Mouse (Mus musculus) heart, embryonic 14.5 days (tissue): ENCODE measurements around the gene Sec62. TPM values are rescaled to one million over a fixed set of nuclear protein-coding genes. Genes with fewer than 3 reads are reported as not detected.

ENCODE experiments used
- ATAC-seq: fragments of 200-750 bp; cut with Nextera tagmentation; 2 replicates; pipeline ENCODE4 v1.8.0; 2017; ENCODE audit warnings: low read depth, moderate TSS enrichment; ENCODE audit not compliant: insufficient number of reproducible peaks, insufficient read depth, low FRiP score
- H3K27ac ChIP-seq, 2 experiments: fragments of 200-500 bp in 1 of 2; fragments of 300-500 bp in 1 of 2; sonication (generic) in 1 of 2; replicated peaks in 1 of 2; 2 replicates each; pipeline ENCODE4 v1.5.1; 2012 to 2014; ENCODE audit warnings: low read depth in 2 of 2, low read length in 2 of 2, control low read depth in 1 of 2, mild to moderate bottlenecking in 1 of 2, mixed read lengths in 1 of 2; ENCODE audit not compliant: control insufficient read depth in 1 of 2, insufficient read depth in 1 of 2
- H3K27me3 ChIP-seq: fragments of 300-500 bp; sonication (generic); 2 replicates; pipeline ENCODE4 v1.6.1; 2014; ENCODE audit warnings: mild to moderate bottlenecking, low read length, control low read depth; ENCODE audit not compliant: control insufficient read depth, insufficient read depth
- H3K36me3 ChIP-seq: fragments of 300-500 bp; sonication (generic); 2 replicates; pipeline ENCODE4 v1.6.1; 2014; ENCODE audit warnings: mild to moderate bottlenecking, control low read depth, low read length, mixed read lengths; ENCODE audit not compliant: control insufficient read depth, insufficient read depth
- H3K4me1 ChIP-seq, 2 experiments: fragments of 200-500 bp in 1 of 2; fragments of 300-500 bp in 1 of 2; sonication (generic) in 1 of 2; 2 replicates each; pipeline ENCODE4 v1.6.1; 2012 to 2014; ENCODE audit warnings: low read length in 2 of 2, control low read depth in 1 of 2, mixed read lengths in 1 of 2; ENCODE audit not compliant: control insufficient read depth in 2 of 2, insufficient read depth in 2 of 2
- H3K4me2 ChIP-seq: fragments of 300-500 bp; sonication (generic); 2 replicates; pipeline ENCODE4 v1.6.1; 2014; ENCODE audit warnings: mild to moderate bottlenecking, low read length
- H3K4me3 ChIP-seq, 2 experiments: fragments of 200-500 bp in 1 of 2; fragments of 300-500 bp in 1 of 2; sonication (generic) in 1 of 2; 2 replicates each; pipeline ENCODE4 v1.5.1; 2012 to 2014; ENCODE audit warnings: low read length in 2 of 2, mild to moderate bottlenecking in 2 of 2, control low read depth in 1 of 2, low read depth in 1 of 2, moderate library complexity in 1 of 2; ENCODE audit not compliant: control insufficient read depth in 1 of 2, insufficient read depth in 1 of 2
- H3K9ac ChIP-seq: fragments of 300-500 bp; sonication (generic); 2 replicates; pipeline ENCODE4 v1.6.1; 2014; ENCODE audit warnings: mild to moderate bottlenecking, low read length
- H3K9me3 ChIP-seq: fragments of 300-500 bp; sonication (generic); 2 replicates; pipeline ENCODE4 v1.6.1; 2016; ENCODE audit warnings: low read length, control low read depth; ENCODE audit not compliant: control insufficient read depth
- WGBS: fragments of 180-500 bp; shearing (Covaris S2); extraction: QIAGEN DNeasy Blood & Tissue Kit; methylation state at CpG from one replicate; pipeline ENCODE4 v1.1.7; 2014; 5-methylcytosine and 5-hydroxymethylcytosine counted together
- polyA plus RNA-seq: library from polyadenylated mRNA; unstranded; fragments of >200 nt; fragmentation: Nextera tagmentation; extraction: Ambion mirVana; gene quantifications from 2 replicates; pipeline ENCODE4 v1.2.1, GENCODE M21; 2014

Gene Sec62
- 68.7 and 72.3 TPM in 2 replicates for polyA plus RNA-seq

- no peaks in the 10 kb centered on the region for H3K27me3 ChIP-seq
- H3K4me3 ChIP-seq = peak within 1 kb of the TSS; percentile 98 to 99
- peak; percentile 94 for ATAC-seq
- H3K4me2 ChIP-seq = peak within 1 kb of the TSS; percentile 72
- H3K4me1 ChIP-seq = peaks cover 0 to 9% of the 10 kb centered on the region in 2 experiments; a peak in 1 of 4 replicates
- H3K36me3 ChIP-seq = no peaks in the 10 kb centered on the region
- H3K9ac ChIP-seq = peak within 1 kb of the TSS; percentile 98
- WGBS = under 1% methylated on average over 62 of the region's 62 CpGs
- peak within 1 kb of the TSS; percentile 82 to 89 for H3K27ac ChIP-seq
- no peaks in the 10 kb centered on the region for H3K9me3 ChIP-seq
These were observed at the start of gene Sec62 for GRCm38 (mm10) chr3:30792737-30793402. TSS of gene Sec62 (plus strand) at chr3:30792875.

GRCm38 (mm10) chr3:30742891-30743290 lies 49.8 kb upstream of the Sec62 start:
- Histone ChIP-seq H3K9me3 (0 out of 2 replicates have a peak, but pooled peaks cover 3% of the 10 kb centered on the region), H3K27me3 (no peaks in the 10 kb centered on the region), H3K4me1 (peaks cover 0 to 4% of the 10 kb centered on the region in 2 experiments; a peak in 1 of 4 replicates), H3K9ac (no peak overlapping the region), H3K4me3 (no peak overlapping the region), H3K27ac (no peak overlapping the region), H3K4me2 (no peak overlapping the region), H3K36me3 (no peaks in the 10 kb centered on the region)
- ATAC-seq = no peak
- WGBS = 81% methylated on average over 7 of the region's 7 CpGs

GRCm38 (mm10) chr3:30746006-30746405 lies 46.7 kb upstream of the Sec62 start, which contains the start of gene Samd7:
TSS of gene Samd7 (plus strand) at chr3:30746293.
- no peaks in the 10 kb centered on the region for H3K27me3 ChIP-seq
- H3K4me2 ChIP-seq = no peak within 1 kb of the TSS
- H3K4me3 ChIP-seq = no peak within 1 kb of the TSS
- ATAC-seq = no peak
- WGBS = 73% methylated on average over 7 of the region's 7 CpGs
- no peak within 1 kb of the TSS for H3K9ac ChIP-seq
- 0 out of 2 replicates have a peak, but pooled peaks cover 3% of the 10 kb centered on the region for H3K9me3 ChIP-seq
- H3K36me3 ChIP-seq = no peaks in the 10 kb centered on the region
- peaks cover 0 to 3% of the 10 kb centered on the region in 2 experiments; a peak in 1 of 4 replicates for H3K4me1 ChIP-seq
- no peak within 1 kb of the TSS for H3K27ac ChIP-seq

- Histone ChIP-seq H3K9me3 (0 out of 2 replicates have a peak, but pooled peaks cover 3% of the 10 kb centered on the region), H3K9ac (no peak overlapping the region), H3K4me1 (no peaks in the 10 kb centered on the region), H3K4me2 (no peak overlapping the region), H3K27ac (no peak overlapping the region), H3K27me3 (no peaks in the 10 kb centered on the region), H3K4me3 (no peak overlapping the region), H3K36me3 (no peaks in the 10 kb centered on the region)
- 76% methylated on average over 9 of the region's 9 CpGs for WGBS
- no peak for ATAC-seq
These were observed 44.4 kb upstream of the Sec62 start for GRCm38 (mm10) chr3:30748316-30748715.

GRCm38 (mm10) chr3:30754696-30755095 lies 38.0 kb upstream of the Sec62 start:
- Histone ChIP-seq H3K36me3 (no peaks in the 10 kb centered on the region), H3K27ac (no peak overlapping the region), H3K4me1 (no peaks in the 10 kb centered on the region), H3K4me3 (no peak overlapping the region), H3K9ac (no peak overlapping the region), H3K27me3 (no peaks in the 10 kb centered on the region), H3K9me3 (no peaks in the 10 kb centered on the region), H3K4me2 (no peak overlapping the region)
- ATAC-seq = no peak
- WGBS = 92% methylated on average over 4 of the region's 4 CpGs

GRCm38 (mm10) chr3:30764877-30765276 lies 27.8 kb upstream of the Sec62 start:
- Histone ChIP-seq H3K9ac (no peak overlapping the region), H3K27me3 (no peaks in the 10 kb centered on the region), H3K36me3 (no peaks in the 10 kb centered on the region), H3K27ac (no peak overlapping the region), H3K4me3 (no peak overlapping the region), H3K4me1 (peaks cover 13 to 15% of the 10 kb centered on the region in 2 experiments), H3K9me3 (no peaks in the 10 kb centered on the region), H3K4me2 (no peak overlapping the region)
- 85% methylated on average over 4 of the region's 4 CpGs for WGBS
- ATAC-seq = no peak

- H3K4me3 ChIP-seq = no peak overlapping the region
- H3K9me3 ChIP-seq = no peaks in the 10 kb centered on the region
- H3K9ac ChIP-seq = no peak overlapping the region
- H3K27ac ChIP-seq = peak overlapping the region in 1 of 2 experiments; percentile 43; a peak in 1 of 4 replicates
- H3K4me2 ChIP-seq = peak overlapping the region; percentile 54
- 44% methylated on average over 10 of the region's 10 CpGs for WGBS
- peaks cover 13 to 15% of the 10 kb centered on the region in 2 experiments for H3K4me1 ChIP-seq
- no peaks in the 10 kb centered on the region for H3K27me3 ChIP-seq
- no peaks in the 10 kb centered on the region for H3K36me3 ChIP-seq
- peak; percentile 70 for ATAC-seq
These were observed 27.2 kb upstream of the Sec62 start for GRCm38 (mm10) chr3:30765311-30766027.
